In the genomic region with DNA sequence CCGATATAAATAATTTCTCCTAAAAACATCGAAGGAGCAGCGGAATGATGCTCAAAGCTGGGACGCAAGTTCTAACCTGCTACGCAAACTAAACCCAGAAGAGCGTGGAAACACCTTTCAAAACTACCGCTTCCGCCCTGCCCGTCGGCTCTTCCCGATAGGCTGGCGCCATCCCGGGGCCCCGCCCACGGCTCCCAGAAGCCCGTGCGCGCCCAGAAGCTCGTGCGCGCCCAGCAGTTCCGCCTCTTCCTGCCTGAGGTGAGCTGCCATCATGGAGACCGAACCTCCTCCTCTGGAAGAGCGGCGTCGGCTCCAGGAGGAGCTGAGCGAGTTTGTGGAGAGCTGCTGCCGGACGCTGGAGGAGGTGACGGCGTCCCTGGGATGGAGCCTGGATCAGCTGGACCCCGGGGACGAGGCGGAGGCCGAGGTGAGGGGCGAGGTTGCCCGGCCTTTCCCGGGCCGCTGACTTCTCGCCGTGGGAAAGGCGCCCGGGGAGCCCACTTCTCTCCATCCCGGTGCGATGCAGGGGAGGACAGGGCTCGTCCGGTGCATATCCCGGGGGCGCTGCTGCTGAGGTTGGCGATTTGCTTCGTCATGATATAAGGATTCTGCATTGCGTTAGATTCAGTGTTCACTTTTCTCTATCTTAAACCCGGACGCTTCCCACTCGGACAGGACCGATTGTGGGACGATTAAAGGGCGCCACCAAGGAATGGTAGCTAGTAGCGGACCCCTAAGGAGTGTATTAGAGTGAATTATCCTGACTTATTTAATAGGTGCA, we compare ENCODE assay signal across 8 mouse cellular contexts. TPM values are rescaled to one million over a fixed set of nuclear protein-coding genes. Genes with fewer than 3 reads are reported as not detected.
DNase-seq lines count a peak whose midpoint lies in the region; ATAC-seq and TF ChIP-seq lines count a peak whose summit lies in the region.

A gene (plus strand): TSS at position 237 of the 781 bp plus-strand sequence.

- H3K36me3 ChIP-seq in C2C12 (ENCODE audit: control insufficient read depth, insufficient read depth) (peaks cover 7% of the 10 kb centered on the region), myocyte (ENCODE audit: control insufficient read depth, insufficient read depth) (no peaks in the 10 kb centered on the region)
- peaks cover 23% of the 10 kb centered on the region for H3K36me3 ChIP-seq in erythroblast, embryonic 14.5 days (ENCODE audit: control insufficient read depth)
- H3K36me3 ChIP-seq in heart, embryonic 11.5 days (ENCODE audit: control insufficient read depth, insufficient read depth, low read length): no peaks in the 10 kb centered on the region; the same call in 1 of the 2 replicates
- H3K36me3 ChIP-seq in kidney, embryonic 16.5 days (ENCODE audit: insufficient read depth, low read length): no peaks in the 10 kb centered on the region
- H3K36me3 ChIP-seq in liver, adult 2 months (ENCODE audit: control insufficient read depth, insufficient read depth, low read length): peaks cover 5% of the 10 kb centered on the region; the same call in 1 of the 2 replicates
- H3K36me3 ChIP-seq in splenic B cell, adult 2 months (ENCODE audit: control insufficient read depth, insufficient read depth, low read length, poor library complexity, severe bottlenecking): no peaks in the 10 kb centered on the region

- no peaks in the 10 kb centered on the region for H3K9me3 ChIP-seq in erythroblast, embryonic 14.5 days (ENCODE audit: control insufficient read depth, low read length)
- H3K9me3 ChIP-seq in heart, embryonic 11.5 days (replicated peaks; ENCODE audit: control insufficient read depth, low read length): no peaks in the 10 kb centered on the region
- H3K9me3 ChIP-seq in kidney, embryonic 16.5 days (ENCODE audit: low read length): no peaks in the 10 kb centered on the region

- under 1% methylated on average over 59 of the region's 59 CpGs for WGBS in heart, embryonic 11.5 days (ENCODE audit: insufficient replicate concordance)
- under 1% methylated on average over 59 of the region's 59 CpGs for WGBS in kidney, embryonic 16.5 days
- under 1% methylated on average over 59 of the region's 59 CpGs for WGBS in liver, adult 2 months

- peak; percentile 59; the same call in 1 of the 2 replicates for TF ChIP-seq POLR2A in brain, embryonic 14.5 days (IDR thresholded peaks at IDR 0.05; ENCODE audit: borderline replicate concordance, extremely low read depth, insufficient read depth, insufficient read length, poor library complexity, severe bottlenecking)
- peak; percentile 77 for TF ChIP-seq POLR2A in liver, adult 2 months (IDR thresholded peaks at IDR 0.05; ENCODE audit: extremely low read depth, insufficient read depth, low read length)
- TF ChIP-seq POLR2A in myocyte (IDR thresholded peaks at IDR 0.05; ENCODE audit: insufficient read length, low read depth): peak; percentile 88

- H3K27ac ChIP-seq in heart, embryonic 11.5 days (ENCODE audit: low read depth, low read length): peak within 1 kb of the TSS; percentile 73
- peak within 1 kb of the TSS; percentile 94 for H3K27ac ChIP-seq in kidney, embryonic 16.5 days (ENCODE audit: low read length)
- peak within 1 kb of the TSS; percentile 77 for H3K27ac ChIP-seq in liver, adult 2 months (replicated peaks; ENCODE audit: insufficient read depth, low read depth, low read length)

- H3K79me3 ChIP-seq in C2C12 (ENCODE audit: low read depth): peaks cover 45% of the 10 kb centered on the region

- DNase-seq in brain, embryonic 14.5 days (ENCODE audit: low read depth): peak; percentile 98
- DNase-seq in liver, adult 2 months (ENCODE audit: extremely low read depth, low read depth, low spot score): peak; percentile 75
- peak; percentile 92 for DNase-seq in splenic B cell, adult 2 months (ENCODE audit: low read depth, low spot score)

- peak within 1 kb of the TSS; percentile 54 for H3K4me2 ChIP-seq in heart, embryonic 11.5 days
- H3K4me2 ChIP-seq in kidney, embryonic 16.5 days (replicated peaks; ENCODE audit: low read depth, low read length): peak within 1 kb of the TSS; percentile 72
- peak within 1 kb of the TSS; percentile 81 for H3K4me2 ChIP-seq in myocyte (ENCODE audit: low read depth)

- peak; percentile 90 for ATAC-seq in heart, embryonic 11.5 days (replicated peaks; ENCODE audit: insufficient number of reproducible peaks, low FRiP score, low TSS enrichment)
- ATAC-seq in kidney, embryonic 16.5 days (ENCODE audit: low FRiP score, low TSS enrichment): peak; percentile 98

- H3K79me2 ChIP-seq in C2C12 (ENCODE audit: control insufficient read depth, insufficient read depth) (peaks cover 51% of the 10 kb centered on the region), myocyte (ENCODE audit: control insufficient read depth, insufficient read depth) (peaks cover 44% of the 10 kb centered on the region)
- peaks cover 14% of the 10 kb centered on the region; the same call in 1 of the 2 replicates for H3K79me2 ChIP-seq in liver, adult 2 months (ENCODE audit: control insufficient read depth, insufficient read depth, low read length)

- TF ChIP-seq CTCF in C2C12 (IDR thresholded peaks at IDR 0.05; ENCODE audit: control insufficient read depth, insufficient read depth, insufficient read length): no peak
- TF ChIP-seq CTCF in brain, embryonic 14.5 days (IDR thresholded peaks at IDR 0.05; ENCODE audit: borderline replicate concordance, extremely low read depth, insufficient read depth, insufficient read length): no peak
- TF ChIP-seq CTCF in liver, adult 2 months (IDR thresholded peaks at IDR 0.05; ENCODE audit: low read depth, low read length): no peak

- no peaks in the 10 kb centered on the region for H3K27me3 ChIP-seq in C2C12 (ENCODE audit: control insufficient read depth, insufficient read depth, insufficient read length)
- H3K27me3 ChIP-seq in erythroblast, embryonic 14.5 days (ENCODE audit: control insufficient read depth): peaks cover 5% of the 10 kb centered on the region; the same call in 1 of the 2 replicates
- H3K27me3 ChIP-seq in heart, embryonic 11.5 days (ENCODE audit: control insufficient read depth, insufficient read depth, low read length): no peaks in the 10 kb centered on the region
- no peaks in the 10 kb centered on the region for H3K27me3 ChIP-seq in kidney, embryonic 16.5 days (ENCODE audit: insufficient read depth, low read length)
- H3K27me3 ChIP-seq in liver, adult 2 months (ENCODE audit: control insufficient read depth, insufficient read depth, low read length): no peaks in the 10 kb centered on the region
- H3K27me3 ChIP-seq in myocyte (ENCODE audit: control insufficient read depth, insufficient read depth, insufficient read length): no peaks in the 10 kb centered on the region
- no peaks in the 10 kb centered on the region for H3K27me3 ChIP-seq in splenic B cell, adult 2 months (ENCODE audit: control insufficient read depth, insufficient read depth, low read length, poor library complexity, severe bottlenecking)

- H3K9ac ChIP-seq in heart, embryonic 11.5 days (ENCODE audit: low read depth, low read length): peak within 1 kb of the TSS; percentile 85
- peak within 1 kb of the TSS; percentile 94 for H3K9ac ChIP-seq in kidney, embryonic 16.5 days (replicated peaks; ENCODE audit: low read length)
- peak within 1 kb of the TSS; percentile 98 for H3K9ac ChIP-seq in liver, adult 2 months (ENCODE audit: low read depth, low read length)

- peak within 1 kb of the TSS; percentile 99 for H3ac ChIP-seq in C2C12 (ENCODE audit: control insufficient read depth, insufficient read length, low read depth)
- peak within 1 kb of the TSS; percentile 69 for H3ac ChIP-seq in myocyte (ENCODE audit: control insufficient read depth, insufficient read length)

- H3K4me3 ChIP-seq in C2C12 (ENCODE audit: insufficient read depth, poor library complexity, severe bottlenecking) (peak within 1 kb of the TSS; percentile 79), myocyte (peak within 1 kb of the TSS; percentile 63)
- H3K4me3 ChIP-seq in erythroblast, embryonic 14.5 days (replicated peaks): peak within 1 kb of the TSS; percentile 79
- H3K4me3 ChIP-seq in heart, embryonic 11.5 days (ENCODE audit: low read depth, low read length): peak within 1 kb of the TSS; percentile 73
- peak within 1 kb of the TSS; percentile 100 for H3K4me3 ChIP-seq in kidney, embryonic 16.5 days (ENCODE audit: low read length)
- H3K4me3 ChIP-seq in liver, adult 2 months (ENCODE audit: insufficient read depth, low read depth, low read length): peak within 1 kb of the TSS; percentile 99

- peaks cover 37% of the 10 kb centered on the region for H3K4me1 ChIP-seq in erythroblast, embryonic 14.5 days (ENCODE audit: control insufficient read depth)
- peaks cover 11% of the 10 kb centered on the region; the same call in 1 of the 2 replicates for H3K4me1 ChIP-seq in heart, embryonic 11.5 days (ENCODE audit: control insufficient read depth, insufficient read depth, low read length)
- peaks cover 8% of the 10 kb centered on the region for H3K4me1 ChIP-seq in kidney, embryonic 16.5 days (ENCODE audit: insufficient read depth, low read length)
- H3K4me1 ChIP-seq in liver, adult 2 months (ENCODE audit: control insufficient read depth, insufficient read depth, low read length): peaks cover 2% of the 10 kb centered on the region; the same call in 1 of the 2 replicates

TF ChIP-seq in C2C12, 6 proteins besides CTCF, POLR2A, EP300 and RAD21 (continues in another document):
- TF ChIP-seq FOSL1 (IDR thresholded peaks at IDR 0.05; ENCODE audit: insufficient read depth, low read length, poor library complexity, severe bottlenecking) (no peak), MYOG (IDR thresholded peaks at IDR 0.05; ENCODE audit: control insufficient read depth, extremely low read depth, insufficient read length) (no peak), MAX (IDR thresholded peaks at IDR 0.05) (peak; percentile 65), CEBPB (IDR thresholded peaks at IDR 0.05; ENCODE audit: low read depth) (no peak), USF1 (IDR thresholded peaks at IDR 0.05; ENCODE audit: low read depth) (no peak)

TF ChIP-seq in myocyte, 11 proteins besides CTCF, POLR2A, EP300 and RAD21:
- TF ChIP-seq E2F4 (IDR thresholded peaks at IDR 0.05; ENCODE audit: insufficient read depth) (peak; percentile 96), SRF (IDR thresholded peaks at IDR 0.05; ENCODE audit: control insufficient read depth, insufficient read length, low read depth) (no peak), POLR2AphosphoS2 (IDR thresholded peaks at IDR 0.05; ENCODE audit: insufficient read length, low read depth) (peak; percentile 83)

RNA-seq across cellular contexts. Expression of the gene that starts here (rescaled TPM):
- polyA plus RNA-seq in C2C12 (2012; fragmentation: generic; extraction: Trizol): 10.2 TPM
- 37.5 and 37.6 TPM in 2 replicates for polyA plus RNA-seq in brain, embryonic 14.5 days (2012; rRNA removed)
- polyA plus RNA-seq in erythroblast, embryonic 14.5 days (2012): 2.2 and 2.7 TPM in 2 replicates
- 27.3 and 27.7 TPM in 2 replicates for polyA plus RNA-seq in heart, embryonic 11.5 days (2014; fragmentation: Nextera tagmentation; extraction: Ambion mirVana)
- polyA plus RNA-seq in kidney, embryonic 16.5 days (2015; fragmentation: Nextera tagmentation; extraction: Ambion mirVana): 32.3 and 37.3 TPM in 2 replicates
- 17.7 TPM in 2 replicates for total RNA-seq in liver, adult 2 months (2014; rRNA removed)
- polyA plus RNA-seq in liver, adult 2 months (2012; rRNA removed): 12.8 and 15.8 TPM in 2 replicates
- 8.6 TPM for polyA plus RNA-seq in myocyte (2012; fragmentation: generic; extraction: Trizol)

Comparison
In these comparisons a context has a peak if more than half of its experiments do, and no peak if none do; other contexts are left out.
1. Peak in every context shown above with its lines: DNase-seq, ATAC-seq, H3K4me3 ChIP-seq and H3K27ac ChIP-seq.